Mouse (Mus musculus) brain, embryonic 14.5 days (tissue): ENCODE measurements around the gene Cyp1a1.

ENCODE experiments used
- CTCF ChIP-seq: fragments of 200-500 bp; IDR thresholded peaks from 2 replicates; pipeline ENCODE4 v1.5.1; 2012; ENCODE audit warnings: inconsistent platforms, mild to moderate bottlenecking, moderate library complexity, borderline replicate concordance; ENCODE audit not compliant: insufficient read depth, insufficient read length; ENCODE audit errors: extremely low read depth
- POLR2A ChIP-seq: fragments of 200-500 bp; IDR thresholded peaks from 2 replicates; pipeline ENCODE4 v1.6.1; 2012; ENCODE audit warnings: mild to moderate bottlenecking, inconsistent platforms, borderline replicate concordance; ENCODE audit not compliant: poor library complexity, insufficient read depth, insufficient read length, severe bottlenecking; ENCODE audit errors: extremely low read depth

DNA sequence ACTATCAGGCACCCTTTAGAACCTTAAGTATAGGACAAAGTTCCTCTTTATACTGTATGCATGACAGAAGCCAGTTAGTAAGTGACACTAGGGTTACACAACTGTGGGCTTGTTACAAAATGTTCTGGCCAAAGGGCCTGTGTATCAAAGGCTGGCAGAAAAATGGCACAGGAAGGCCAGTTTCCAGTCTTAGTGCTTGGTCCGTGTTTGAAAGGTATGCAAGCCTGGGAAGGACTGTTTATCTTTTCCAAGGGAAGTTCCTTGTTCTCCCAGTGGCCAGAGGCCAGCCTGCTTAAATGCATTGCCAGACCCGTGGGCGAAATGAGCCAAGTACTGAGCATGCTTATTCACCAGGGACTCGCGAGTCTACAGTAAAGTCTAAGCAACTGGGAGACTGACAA, 35.6 kb downstream of the Cyp1a1 start:
- no peak for TF ChIP-seq CTCF
- no peak for TF ChIP-seq POLR2A
